Mouse (Mus musculus): ENCODE data around the gene Abhd5. TPM values are rescaled to one million over a fixed set of nuclear protein-coding genes. Genes with fewer than 3 reads are reported as not detected.
A peak's percentile ranks its signal among the peaks of the same experiment; 100 is the strongest.
"Not testable (repeated sequence)": the region's sequence is repeated elsewhere in the genome, so short reads cannot be mapped to it uniquely, and the experiment has no call there.

The Abhd5 gene
- total RNA-seq (2021) = 10 to 100 TPM; 15.0 to 21.7 TPM

DNA sequence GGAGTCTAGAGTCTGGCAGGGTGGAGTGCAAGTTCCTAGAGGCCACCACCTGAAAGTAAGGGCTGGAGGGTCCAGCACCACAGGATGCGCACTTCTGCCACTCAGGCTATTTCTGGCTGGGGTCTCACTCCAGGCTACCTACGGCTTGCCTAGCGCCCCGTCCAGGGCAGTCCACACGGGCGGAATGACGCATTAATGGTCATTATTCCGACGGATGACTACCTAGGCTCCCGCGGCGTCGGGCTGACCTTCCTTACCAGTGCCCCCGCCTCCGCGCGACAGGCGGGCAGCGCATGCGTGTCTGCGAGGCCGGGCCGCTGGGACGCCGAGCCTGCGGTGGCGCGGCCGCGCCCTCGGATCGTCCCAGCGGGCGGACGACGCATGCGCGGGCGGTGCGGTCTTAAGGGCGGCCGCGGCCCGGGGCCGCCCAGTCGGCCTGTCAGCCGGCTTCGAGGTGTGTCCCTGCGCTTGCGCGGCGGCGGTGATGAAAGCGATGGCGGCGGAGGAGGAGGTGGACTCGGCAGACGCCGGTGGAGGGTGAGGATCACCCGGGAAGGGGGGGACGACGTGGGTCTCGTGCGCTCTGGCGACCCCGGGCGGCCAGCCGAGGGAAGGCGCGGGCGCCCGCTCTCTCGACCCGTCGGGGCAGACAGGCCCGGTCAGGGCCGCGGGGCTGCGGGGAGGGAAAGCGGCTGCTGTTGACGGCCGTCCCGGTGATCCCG lies at the start of gene Abhd5:
Abhd5 (plus strand) TSS at position 306 of the 722 bp plus-strand sequence.
- peak; percentile 91 to 92 for DNase-seq

DNA sequence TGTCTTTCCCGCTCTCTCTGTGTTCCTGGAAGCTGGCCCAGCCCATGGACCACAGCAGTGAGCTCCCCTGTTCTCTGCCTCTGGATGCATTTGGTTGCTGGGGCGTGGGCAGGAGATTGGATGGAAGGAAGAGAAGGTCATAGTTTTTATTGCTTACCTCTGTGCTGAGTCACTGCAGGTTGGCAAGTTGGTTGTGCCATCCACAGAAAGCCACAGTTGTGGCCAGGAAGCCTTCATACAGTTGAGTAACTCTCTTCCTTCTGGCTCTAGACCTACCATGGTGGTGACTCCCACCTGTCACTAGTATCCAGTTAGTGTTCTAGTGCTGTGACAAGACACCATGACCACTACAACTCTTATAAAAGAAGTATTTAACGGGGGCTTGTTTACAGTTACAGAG lies 46.1 kb upstream of the Abhd5 start:
- no peak for DNase-seq

DNA sequence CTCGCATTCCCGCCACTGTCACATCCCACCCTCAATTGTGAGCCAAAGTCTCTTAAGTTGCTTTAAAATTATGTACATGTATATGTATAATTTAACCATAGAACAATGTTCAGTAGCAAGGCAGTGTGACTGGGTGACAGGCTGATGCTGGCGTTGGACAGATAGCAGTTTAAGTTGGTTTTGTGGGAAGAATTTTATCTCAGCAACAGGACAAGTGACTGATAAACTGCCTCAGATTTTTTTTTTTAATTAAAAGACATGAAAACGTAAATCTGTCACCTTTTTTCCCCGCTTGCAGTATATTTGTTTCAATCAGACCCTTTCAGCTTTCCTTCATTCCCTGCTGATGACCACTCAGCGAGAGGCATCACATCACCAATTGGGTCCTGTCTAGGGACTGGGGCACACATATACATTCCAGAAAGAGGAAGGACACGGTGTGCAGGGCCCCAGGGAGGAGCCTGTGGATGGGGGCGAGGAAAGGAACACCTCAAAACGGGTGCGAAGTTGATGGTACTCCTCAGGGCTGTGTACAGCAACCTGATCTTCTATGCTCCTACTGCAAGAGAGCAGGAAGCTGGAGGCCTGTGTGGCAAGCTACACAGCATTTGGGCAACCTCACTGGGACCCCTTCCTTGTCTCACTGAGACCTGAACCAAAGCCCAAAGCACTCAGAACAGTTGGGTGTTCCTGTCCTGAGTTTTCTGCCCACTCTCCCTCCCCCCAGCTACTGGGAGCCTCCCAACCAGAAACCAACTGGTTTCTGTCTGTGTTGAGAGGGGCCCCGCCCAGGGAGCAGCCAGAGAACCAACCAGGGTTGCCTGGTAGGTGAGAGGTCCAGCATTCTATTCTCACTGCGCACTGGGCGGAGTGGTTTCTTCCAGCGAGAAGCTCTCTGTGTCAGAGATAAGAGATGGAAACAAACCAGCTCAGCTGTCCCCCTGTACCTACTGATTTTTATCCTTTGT lies 42.1 kb upstream of the Abhd5 start:
- DNase-seq = no peak

DNA sequence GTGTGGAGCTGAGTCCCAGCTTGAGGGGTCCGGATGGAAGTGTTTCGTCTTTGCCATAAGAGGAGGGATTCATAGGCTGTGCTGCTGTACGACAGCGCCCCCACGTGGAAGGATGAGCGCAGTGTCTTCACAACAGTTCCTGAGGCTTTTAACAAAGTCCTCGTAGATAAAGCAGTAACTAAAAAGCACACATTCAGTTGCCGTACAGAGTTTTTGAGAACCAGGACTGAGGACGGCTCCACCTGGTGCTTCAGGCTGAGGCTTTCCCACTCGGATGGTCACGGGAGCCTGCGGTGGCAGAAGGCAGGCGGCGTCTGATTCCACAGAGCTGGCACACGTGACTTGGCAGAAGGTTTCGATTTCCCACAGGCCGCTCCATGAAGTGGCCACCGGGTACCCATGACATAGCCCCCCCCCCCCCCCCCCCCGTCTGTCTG lies 40.8 kb upstream of the Abhd5 start:
- DNase-seq = peak; percentile 76 to 77

DNA sequence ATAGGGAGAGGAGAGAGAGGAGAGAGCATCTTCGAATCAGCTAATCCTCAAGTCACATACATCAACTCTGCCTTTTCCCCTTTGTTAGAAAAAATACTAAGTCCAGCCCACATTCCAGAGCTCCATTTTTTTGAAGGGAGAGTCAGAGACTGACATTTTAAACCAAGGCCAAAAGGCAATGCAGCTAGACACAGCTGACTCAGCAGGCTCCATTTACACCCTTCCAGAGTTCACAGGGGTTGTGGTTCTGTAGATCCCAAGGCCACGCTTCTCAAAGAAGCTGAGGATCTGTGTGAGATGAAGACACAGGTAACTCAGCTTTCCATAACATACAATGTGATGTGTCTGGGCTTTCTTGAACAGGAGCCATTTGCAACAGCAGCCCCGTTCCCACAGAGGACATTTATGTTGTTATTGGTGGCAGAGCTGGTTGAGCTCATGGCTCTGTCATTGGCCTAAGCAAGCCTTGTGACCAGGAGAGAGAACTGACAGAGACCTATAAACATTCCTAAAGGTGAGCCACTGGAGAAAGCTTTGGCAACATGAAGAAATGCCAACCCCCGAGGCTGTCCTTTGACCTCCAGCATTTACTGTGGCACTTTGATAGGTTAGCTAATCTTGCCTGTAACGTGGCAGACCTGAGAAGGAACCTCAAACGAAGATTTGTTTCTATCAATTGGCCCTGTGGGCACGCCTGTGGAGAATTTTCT lies 40.2 kb upstream of the Abhd5 start:
- DNase-seq = no peak

DNA sequence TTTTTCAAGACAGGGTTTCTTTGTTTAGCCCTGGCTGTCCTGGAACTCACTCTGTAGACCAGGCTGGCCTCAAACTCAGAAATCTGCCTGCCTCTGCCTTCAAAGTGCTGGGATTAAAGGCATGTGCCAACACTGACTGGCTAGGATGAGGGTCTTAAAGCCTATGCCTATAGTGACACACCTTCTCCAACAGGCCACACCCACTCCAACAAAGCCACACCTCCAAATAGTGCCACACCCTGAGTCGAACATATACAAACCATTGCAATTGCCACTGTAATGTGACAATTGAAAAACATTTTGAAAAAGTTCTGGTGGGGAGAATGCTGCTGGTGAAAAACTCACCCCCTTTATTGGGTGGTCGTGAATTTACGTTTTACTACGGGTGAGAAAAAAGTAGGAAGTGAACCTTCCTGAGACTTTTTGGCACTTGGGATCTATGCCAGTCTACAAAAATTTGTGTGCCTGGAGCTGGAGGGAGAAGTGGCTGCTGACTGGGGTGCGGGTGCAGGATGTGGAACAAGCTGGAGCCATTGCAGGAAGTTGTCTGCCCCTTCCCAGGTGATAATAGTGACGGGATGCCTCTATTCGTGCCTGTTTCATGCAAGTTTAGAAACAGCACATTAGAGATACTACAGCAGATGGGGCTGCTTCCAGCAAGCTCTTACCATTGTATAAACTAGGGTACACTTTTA lies 39.0 kb upstream of the Abhd5 start:
- no peak for DNase-seq

DNA sequence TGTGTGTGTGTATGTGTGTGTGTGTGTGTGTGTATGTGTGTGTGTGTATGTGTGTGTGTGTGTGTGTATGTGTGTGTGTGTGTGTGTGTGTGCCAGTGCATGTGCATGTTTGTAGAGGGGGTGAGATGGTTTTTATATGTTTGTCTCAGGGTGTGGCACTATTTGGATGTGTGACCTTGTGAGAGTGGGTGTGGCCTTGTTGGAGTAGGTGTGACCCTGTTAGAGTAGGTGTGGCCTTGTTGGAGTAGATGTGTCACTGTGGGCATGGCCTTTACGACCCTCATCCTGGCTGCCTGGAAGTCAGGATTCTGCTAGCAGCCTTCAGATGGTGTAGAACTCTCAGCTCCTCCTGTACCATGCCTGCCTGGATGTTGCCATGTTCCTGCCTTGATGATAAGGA lies 38.3 kb upstream of the Abhd5 start:
- DNase-seq = not testable (repeated sequence)

DNA sequence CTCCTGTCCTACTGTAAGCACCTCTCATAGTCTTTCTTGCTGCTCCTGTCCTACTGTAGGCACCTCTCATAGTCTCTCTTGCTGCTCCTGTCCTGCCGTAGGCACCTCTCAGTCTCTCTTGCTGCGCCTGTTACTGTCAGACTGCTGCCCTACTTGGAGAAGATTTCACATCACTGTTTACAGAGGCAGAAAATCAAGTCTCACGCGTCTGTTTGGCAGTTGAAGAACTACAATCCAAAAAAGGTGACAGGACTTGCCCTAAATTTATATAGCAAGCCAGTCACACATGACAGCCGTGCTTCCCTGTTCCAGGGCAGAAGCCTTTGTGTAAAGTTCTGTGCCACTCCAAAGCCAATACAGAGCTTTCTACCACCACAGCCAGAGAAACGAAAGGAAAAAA lies 37.0 kb upstream of the Abhd5 start:
- no peak for DNase-seq

DNA sequence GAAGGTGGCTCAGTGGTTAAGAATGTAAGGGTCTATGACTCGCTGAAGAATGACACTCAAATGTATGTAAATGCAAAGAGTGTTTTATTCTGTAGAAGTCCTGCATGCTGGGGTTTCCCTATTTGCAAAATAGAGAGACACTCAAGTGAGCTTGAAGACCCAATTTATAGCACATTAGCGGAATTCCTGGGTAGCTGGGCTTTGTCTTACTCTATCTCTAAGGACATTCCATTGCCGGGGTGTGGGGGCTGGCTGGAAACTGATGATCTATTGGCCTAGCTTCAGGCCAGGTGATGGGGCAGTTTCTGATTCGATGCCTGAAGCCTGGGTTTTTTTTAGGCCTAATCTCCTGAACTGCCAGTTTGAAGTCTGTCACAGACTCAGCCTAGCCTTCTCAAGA lies 36.5 kb upstream of the Abhd5 start:
- DNase-seq = no peak

DNA sequence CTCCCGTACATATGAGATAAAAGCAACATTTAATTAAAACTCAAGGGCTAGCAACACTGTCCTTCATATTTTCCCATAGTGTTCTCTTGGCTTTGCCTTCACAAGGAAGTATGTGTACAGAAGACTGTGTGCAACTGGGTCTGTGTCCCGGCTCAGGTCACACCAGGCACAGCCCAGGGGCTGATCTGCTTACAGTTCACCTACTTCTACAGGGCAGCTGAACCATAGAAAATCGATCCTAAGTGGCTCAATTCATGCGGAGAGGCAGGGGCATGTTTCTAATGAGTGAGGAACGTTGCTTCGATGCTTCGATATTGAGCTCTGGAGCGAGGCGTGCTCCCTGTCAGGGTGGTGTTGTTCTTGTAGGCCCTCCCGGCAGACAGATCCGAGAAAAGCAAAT lies 35.9 kb upstream of the Abhd5 start:
- no peak for DNase-seq

DNA sequence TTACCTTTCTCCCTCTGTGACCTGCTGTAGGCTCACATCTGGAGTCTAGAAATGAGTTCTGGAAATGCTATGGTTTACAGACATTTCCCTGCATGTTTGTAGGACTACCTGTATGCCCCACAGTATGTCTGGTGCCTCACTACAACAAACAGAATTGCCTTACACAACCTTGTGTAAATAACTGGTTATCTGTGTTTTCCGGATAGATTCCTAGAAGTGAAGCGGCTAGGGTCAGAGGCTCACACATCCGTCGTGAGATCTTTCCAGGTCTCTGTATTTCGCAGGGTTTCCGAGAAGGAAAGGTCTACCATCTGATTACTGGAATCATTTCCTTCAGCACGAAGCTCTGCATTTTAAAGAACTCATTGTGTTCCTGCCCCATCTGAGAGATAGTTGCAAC lies 34.8 kb upstream of the Abhd5 start:
- no peak for DNase-seq

DNA sequence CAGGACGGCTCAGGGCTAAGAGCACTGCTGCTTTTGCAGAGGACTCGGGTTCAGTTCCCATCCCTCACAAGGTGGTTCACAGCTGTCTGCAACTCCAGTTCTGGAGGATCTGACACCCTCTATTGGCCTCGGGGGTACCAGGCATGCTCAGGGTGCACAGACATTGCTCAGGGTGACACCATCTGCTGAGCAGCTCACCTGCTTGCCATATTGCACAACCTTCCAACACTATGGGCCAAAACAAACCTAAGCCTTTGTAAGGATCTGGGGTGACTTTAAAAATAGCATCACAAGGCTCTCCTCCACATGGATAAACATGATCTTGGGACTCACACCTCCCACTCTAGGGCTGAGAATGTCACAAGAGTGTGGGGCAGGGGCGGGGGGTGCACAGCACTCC lies 30.8 kb upstream of the Abhd5 start:
- no peak for DNase-seq

DNA sequence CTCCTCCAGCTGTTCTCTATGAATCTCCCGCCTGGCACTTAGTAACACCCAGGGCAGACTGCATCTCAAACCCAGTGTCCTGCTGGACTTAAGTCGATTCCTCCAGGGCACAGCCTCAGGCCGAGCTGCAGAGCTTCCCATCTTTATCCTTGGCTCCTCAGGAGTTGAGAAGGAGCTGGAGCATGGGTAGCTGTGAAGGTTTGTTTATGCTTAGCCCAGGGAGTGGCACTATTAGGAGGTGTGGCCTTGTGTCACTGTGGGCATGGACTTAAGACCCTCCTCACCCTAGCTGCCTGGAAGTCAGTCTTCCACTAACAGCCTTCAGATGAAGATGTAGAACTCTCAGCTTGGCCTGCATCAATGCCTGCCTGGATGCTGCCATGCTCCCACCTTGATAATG lies 29.1 kb upstream of the Abhd5 start:
- no peak for DNase-seq

DNA sequence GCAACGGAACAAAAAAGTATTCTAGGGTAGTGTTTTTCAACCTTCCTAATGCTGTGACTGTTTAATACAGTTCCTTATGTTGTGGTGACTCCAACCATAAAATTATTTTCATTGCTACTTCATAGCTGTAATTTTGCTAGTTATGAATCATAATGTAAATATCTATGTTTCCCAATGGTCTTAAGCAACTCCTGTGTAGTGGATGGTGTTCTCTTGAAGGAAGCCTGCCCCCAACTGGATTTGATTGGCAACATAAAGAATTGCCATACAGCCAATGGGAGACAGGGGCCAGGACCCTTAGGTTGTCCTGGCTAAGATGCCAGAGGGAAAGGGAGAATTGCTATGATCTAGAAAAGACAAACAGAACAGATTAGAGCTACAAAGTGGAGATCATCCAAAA lies 25.4 kb upstream of the Abhd5 start:
- DNase-seq = no peak

DNA sequence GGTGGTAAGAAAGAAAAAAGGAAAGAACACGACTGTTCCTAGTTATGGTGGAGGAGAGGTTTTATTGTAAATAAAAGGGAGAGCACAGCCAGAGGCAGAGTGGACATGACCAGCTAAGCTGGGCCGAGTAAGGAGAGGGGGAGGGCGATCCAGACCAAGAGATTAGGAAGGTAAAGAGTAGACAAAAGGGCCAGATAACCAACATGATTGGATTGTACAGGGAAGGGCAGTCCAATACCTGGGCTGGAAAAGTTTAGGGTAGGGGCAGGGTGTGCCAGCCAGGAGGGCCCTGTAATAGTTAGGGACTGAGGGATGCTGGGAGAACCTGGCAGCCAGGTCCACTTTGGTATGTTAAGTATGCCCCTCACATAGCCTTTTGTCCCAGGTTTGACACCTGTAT lies 23.2 kb upstream of the Abhd5 start:
- no peak for DNase-seq

DNA sequence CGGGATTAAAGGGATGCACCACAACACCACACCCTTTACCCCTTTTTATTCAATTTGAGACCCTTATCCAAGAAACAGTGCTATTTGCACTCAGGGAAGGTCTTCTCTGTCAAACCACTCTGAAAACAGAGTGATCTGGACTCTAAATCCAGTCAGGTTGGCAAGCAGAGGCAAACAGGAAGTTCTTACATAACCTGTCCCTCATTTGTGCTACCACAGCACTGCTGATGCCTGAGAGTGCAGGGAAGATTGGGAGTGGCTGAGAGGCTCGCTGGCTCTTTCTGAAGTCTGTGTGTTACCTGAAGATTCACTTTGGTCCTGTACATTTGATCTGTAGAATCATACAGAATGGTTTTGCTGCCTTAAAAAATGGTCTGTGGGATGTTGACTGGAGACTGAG lies 14.7 kb upstream of the Abhd5 start:
- no peak for DNase-seq

DNA sequence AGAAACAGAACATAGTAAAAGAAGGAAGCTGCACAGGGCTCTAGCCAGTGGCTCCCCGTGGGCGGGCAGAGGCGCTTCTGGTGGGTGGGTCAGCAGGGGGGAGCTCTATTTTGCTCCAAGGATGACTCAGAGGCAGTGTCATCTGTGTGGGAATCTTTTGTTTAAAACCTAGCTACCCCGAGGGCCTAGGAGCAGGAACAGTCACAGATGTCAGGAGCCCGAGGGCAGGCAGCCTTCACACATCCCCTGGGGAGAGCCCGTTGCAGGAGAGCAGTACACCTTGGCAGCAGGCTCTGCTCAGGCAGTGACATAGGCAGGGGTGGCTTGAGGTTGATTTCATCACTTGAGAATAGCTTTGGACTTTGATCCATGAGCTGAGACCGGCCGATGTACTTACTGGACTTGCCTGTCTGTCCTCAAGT lies 13.9 kb upstream of the Abhd5 start:
- no peak for DNase-seq

DNA sequence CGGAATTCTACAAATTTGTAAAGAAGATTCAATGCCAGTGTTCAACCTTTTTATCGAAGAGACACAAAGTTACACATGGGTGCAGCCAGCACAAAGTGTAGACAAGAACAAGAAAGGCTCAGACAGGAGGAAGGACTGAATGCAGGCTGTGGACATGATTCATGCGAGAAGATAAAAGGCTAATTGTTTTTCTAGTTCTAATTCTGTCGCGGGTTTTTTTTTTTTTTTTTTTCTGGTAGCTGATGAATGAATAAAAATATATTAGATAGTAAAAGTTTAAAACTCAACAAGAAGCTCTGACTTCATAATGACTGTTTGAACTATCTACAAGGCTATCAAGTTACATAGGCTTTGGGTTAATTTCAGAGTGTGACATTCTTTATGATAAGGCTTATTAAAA lies 11.4 kb upstream of the Abhd5 start:
- DNase-seq = no peak

DNA sequence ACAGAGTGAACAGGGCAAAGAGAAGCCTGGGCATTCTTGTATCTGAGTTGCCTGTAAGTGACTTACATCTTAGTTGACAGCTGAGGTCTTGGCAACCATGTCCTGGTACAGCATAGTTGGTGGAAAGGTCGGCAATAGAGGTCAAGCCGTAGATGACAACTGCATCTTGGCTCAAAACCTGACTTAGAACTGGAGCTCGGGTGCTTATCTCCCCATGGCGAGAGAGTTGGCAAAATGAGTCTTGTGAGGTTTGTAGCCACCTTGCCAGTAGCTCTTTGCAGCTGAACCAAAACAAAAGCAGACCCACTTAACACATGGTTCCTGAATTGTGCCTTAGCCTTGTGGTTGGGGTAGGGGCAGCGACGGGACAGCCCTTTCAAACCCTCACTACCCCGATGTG lies 8.0 kb upstream of the Abhd5 start:
- no peak for DNase-seq

DNA sequence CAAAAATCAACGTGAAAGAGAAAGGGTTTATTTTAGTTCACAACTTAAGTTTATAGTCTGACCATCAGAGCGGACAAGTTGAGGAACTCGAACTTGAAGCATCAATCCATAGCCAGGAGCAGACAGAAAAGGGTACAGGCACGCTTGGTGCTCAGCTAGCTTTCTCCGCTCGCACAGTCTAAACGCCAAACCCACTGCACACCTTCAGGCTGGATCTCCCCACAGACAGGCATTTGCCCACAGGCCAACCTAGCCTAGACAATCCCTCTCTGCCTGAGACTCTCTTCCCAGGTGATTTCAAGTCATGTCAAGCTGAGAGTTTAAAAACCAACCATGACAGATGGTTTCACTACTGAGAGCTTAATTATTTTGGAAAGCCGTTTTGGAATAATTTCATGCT lies 6.8 kb upstream of the Abhd5 start:
- no peak for DNase-seq

DNA sequence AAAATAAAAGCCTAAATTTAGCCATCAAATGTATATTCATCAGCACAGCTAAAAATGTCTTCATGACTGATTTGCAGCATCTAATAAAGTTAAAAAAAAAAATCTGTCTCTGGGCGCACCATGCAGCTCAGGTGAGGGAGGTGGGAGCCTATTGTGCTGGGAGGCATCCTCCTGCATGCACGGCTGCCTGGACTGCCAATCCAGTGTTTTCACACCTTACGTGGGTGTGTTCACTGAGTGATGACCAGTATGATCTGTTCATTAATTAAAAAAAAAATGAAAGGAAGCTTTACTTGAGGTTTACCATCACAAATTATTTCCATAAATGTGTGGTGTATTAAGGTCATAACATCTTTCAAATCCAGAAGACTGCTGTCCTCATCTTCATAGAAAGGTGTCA lies 6.1 kb upstream of the Abhd5 start:
- DNase-seq = no peak

DNA sequence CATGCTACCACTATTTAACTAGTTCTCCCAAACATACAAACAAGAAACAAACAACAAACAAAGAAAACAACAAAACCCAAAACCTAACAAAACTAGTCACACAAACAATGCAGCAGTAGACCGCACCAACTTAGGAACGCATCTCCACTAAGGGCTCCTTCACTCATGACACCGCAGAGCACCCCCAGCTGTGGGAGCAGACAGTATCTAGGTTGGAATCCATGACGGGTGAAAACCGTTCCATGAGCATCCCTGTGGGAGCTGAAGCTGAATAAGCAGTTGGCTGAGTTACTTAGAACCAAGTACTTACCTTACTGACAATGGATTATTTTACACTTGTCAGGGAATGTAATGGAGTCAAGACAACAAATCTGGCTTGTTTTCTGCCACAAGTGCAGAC lies 5.3 kb upstream of the Abhd5 start:
- DNase-seq = no peak

DNA sequence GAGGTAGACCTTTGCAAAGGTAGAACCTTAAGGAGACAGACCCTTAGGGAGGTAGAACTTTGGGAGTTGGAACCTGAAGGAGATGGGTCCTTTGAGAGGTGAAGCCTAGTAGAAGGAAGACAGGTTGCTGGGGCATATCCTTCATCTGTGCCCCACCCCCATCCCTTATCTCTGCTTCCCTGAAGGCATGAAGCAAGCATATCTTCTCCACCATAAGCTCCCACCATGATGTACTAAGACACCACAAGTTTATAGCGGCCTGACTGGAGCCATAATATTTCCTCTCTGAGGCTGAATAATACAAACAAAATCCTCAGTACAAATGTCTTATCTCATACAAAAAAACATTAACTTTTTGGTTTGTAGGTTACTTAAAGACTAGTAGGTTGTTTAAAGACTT lies 3.5 kb upstream of the Abhd5 start:
- DNase-seq = no peak
